Mouse (Mus musculus): ENCODE measurements around the gene Ifitm6.

Ifitm6 gene

DNA sequence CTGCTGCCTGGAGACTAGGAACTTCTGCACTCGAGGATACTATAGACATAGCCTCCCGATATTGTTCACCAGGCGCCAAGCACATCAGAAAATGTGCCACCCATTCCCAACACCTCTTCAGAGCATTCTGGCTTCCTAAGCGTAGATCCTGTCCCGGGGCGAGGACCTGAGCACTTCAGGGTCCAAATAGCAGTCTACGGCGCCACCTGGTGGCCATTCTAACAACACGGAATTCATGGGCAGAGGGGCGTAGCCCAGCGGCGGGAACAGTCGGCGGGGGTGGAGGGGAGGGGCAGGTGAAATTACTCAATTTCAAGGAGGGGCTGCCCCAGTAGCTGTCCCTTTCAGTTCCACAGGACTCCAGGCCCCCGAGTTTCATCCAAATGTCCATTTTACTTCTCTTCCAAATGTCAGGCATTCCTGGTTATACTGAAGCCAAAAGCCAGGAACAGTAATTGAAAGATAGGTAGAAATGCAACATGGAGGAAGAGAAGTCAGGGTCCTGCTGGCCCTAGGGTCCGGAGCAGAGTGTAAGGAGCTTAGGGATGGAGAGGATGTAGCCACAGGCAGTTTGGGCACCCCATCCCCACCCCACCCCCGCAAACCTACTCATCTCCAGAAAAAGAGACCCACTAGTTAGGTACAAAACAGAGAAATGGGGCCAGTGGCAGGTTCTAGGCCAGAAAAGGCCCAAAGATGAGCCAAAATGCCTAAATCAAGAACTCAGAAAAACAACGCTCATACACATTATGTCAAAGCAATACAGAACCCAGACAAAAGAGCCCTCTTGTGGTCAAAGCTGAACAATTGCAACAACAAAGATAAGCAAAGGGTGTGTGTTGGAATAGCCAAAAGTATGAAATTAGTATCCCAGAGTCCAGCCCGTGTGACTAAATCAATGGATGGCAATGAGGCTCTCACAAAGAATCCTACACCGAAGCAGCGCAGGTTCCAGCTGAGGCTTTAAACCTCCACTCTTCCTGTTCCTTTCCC, 30.8 kb upstream of the Ifitm6 start:
- Histone ChIP-seq H3K36me3 (ENCODE audit: insufficient read depth, low read length) (peaks cover 3% of the 10 kb centered on the region), H3K27me3 (ENCODE audit: insufficient read depth, low read length) (no peaks in the 10 kb centered on the region), H3K4me3 (replicated peaks; ENCODE audit: low read length) (peak overlapping the region; percentile 75), H3K9me3 (ENCODE audit: low read length) (no peaks in the 10 kb centered on the region), H3K4me1 (replicated peaks; ENCODE audit: low read depth, low read length) (peaks cover 79% of the 10 kb centered on the region)
- TF ChIP-seq NANOG (IDR thresholded peaks at IDR 0.05; ENCODE audit: borderline replicate concordance, low read length) (no peak), CTCF (conservative IDR thresholded peaks at IDR 0.05; ENCODE audit: low read length) (peak; percentile 41), POU5F1 (IDR thresholded peaks at IDR 0.05; ENCODE audit: borderline replicate concordance, low read length) (no peak)

DNA sequence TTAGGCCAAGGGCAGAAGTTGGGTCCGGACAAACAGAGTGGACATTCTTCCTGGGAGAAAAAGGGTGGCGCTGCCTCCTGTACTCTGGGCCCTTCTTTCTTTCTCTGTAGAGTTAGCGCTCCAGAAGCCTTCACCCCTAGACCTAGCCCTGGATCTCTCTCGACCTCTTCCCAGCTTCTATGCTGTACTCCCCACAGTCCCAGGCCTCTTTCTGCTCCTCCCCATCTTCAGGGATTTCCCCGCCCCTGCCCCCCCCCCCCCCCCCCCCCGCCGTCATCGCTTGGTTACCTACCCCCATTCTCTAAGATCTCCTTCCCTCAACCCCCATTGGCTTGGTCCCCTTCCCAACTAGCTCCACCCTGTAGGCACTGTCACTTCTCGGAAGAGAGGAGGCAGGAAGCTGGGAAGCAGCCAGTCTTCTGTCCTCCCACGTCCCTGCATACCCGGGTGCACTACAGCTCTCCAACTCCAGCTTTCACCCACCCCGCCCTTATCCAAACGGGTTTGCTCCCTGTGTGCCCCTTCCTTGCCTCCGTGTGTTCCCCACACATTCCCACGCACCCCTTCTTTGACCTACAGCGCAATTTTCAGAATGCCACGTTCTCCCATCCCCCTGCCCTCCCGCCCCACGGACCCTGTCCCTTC, 30.0 kb upstream of the Ifitm6 start:
- H3K27me3 ChIP-seq (ENCODE audit: insufficient read depth, low read length): no peaks in the 10 kb centered on the region
- no peaks in the 10 kb centered on the region for H3K36me3 ChIP-seq (ENCODE audit: insufficient read depth, low read length)
- no peaks in the 10 kb centered on the region for H3K9me3 ChIP-seq (ENCODE audit: low read length)
- no peak for TF ChIP-seq CTCF (conservative IDR thresholded peaks at IDR 0.05; ENCODE audit: low read length)
- TF ChIP-seq NANOG (IDR thresholded peaks at IDR 0.05; ENCODE audit: borderline replicate concordance, low read length): no peak
- TF ChIP-seq POU5F1 (IDR thresholded peaks at IDR 0.05; ENCODE audit: borderline replicate concordance, low read length): no peak
- peaks cover 79% of the 10 kb centered on the region for H3K4me1 ChIP-seq (replicated peaks; ENCODE audit: low read depth, low read length)
- H3K4me3 ChIP-seq (replicated peaks; ENCODE audit: low read length): peak overlapping the region; percentile 75

DNA sequence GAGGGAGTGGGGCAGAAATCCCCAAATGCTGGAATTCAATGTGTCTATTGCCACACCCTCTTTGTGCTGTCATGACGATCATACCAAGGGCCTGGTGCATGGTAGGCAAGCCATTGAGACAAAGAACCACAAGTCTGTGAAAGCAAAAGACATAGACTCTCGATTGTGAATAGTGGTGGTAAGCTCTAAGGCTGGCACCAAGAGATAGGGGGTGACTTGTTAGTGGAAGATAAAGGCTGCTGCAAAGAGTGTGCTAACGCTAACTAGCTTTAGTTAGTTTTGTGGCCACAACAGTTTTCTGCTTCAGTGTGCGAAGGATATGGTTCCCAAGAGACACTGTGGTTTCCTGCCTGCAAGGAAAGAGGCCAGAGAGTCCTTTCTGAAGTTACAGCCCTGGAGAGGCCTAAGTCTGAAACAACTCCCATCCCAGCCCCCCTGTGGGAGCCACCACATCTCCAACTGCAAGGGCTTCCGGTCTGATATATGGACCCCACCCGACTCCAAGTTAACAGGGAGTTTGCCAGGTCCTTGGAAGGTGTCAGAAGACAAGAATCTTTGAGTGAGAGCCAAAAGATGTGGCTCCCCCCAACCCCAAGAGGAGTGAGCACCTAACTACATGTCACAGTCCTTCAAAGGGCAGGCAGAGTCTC, 29.3 kb upstream of the Ifitm6 start:
- Histone ChIP-seq H3K4me3 (replicated peaks; ENCODE audit: low read length) (peak overlapping the region; percentile 61), H3K4me1 (replicated peaks; ENCODE audit: low read depth, low read length) (peaks cover 79% of the 10 kb centered on the region), H3K9me3 (ENCODE audit: low read length) (no peaks in the 10 kb centered on the region), H3K36me3 (ENCODE audit: insufficient read depth, low read length) (no peaks in the 10 kb centered on the region), H3K27me3 (ENCODE audit: insufficient read depth, low read length) (no peaks in the 10 kb centered on the region)
- TF ChIP-seq POU5F1 (IDR thresholded peaks at IDR 0.05; ENCODE audit: borderline replicate concordance, low read length) (no peak), CTCF (conservative IDR thresholded peaks at IDR 0.05; ENCODE audit: low read length) (no peak), NANOG (IDR thresholded peaks at IDR 0.05; ENCODE audit: borderline replicate concordance, low read length) (no peak)

DNA sequence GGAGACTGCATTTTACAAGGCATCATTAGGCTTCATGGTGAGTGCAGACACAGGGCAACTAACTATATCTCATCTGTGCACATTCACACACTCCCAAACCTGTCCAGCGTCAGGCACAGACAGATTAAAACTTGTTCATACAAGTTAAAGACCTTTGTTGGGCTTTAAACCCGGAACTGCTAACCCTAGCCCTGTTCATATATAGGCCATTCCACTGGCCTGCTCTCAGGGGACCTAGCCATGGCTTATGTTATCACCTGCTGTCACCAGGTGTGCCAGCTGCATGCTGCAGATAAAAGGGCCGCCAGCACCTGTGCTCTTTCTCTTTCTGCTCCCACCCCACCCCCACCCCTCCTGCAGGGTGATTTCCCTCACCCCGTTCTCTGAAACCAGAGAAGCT, 24.8 kb upstream of the Ifitm6 start:
- Histone ChIP-seq H3K4me1 (replicated peaks; ENCODE audit: low read depth, low read length) (peaks cover 80% of the 10 kb centered on the region), H3K27me3 (ENCODE audit: insufficient read depth, low read length) (no peaks in the 10 kb centered on the region), H3K36me3 (ENCODE audit: insufficient read depth, low read length) (no peaks in the 10 kb centered on the region), H3K4me3 (replicated peaks; ENCODE audit: low read length) (no peak overlapping the region), H3K9me3 (ENCODE audit: low read length) (0 out of 2 replicates have a peak, but pooled peaks cover 3% of the 10 kb centered on the region)
- no peak for TF ChIP-seq NANOG (IDR thresholded peaks at IDR 0.05; ENCODE audit: borderline replicate concordance, low read length)
- no peak for TF ChIP-seq POU5F1 (IDR thresholded peaks at IDR 0.05; ENCODE audit: borderline replicate concordance, low read length)
- no peak for TF ChIP-seq CTCF (conservative IDR thresholded peaks at IDR 0.05; ENCODE audit: low read length)

- TF ChIP-seq POU5F1 (IDR thresholded peaks at IDR 0.05; ENCODE audit: borderline replicate concordance, low read length) (no peak), CTCF (conservative IDR thresholded peaks at IDR 0.05; ENCODE audit: low read length) (no peak), NANOG (IDR thresholded peaks at IDR 0.05; ENCODE audit: borderline replicate concordance, low read length) (no peak)
- no peaks in the 10 kb centered on the region for H3K36me3 ChIP-seq (ENCODE audit: insufficient read depth, low read length)
- 0 out of 2 replicates have a peak, but pooled peaks cover 3% of the 10 kb centered on the region for H3K9me3 ChIP-seq (ENCODE audit: low read length)
- no peak overlapping the region for H3K4me3 ChIP-seq (replicated peaks; ENCODE audit: low read length)
- peaks cover 72% of the 10 kb centered on the region for H3K4me1 ChIP-seq (replicated peaks; ENCODE audit: low read depth, low read length)
- no peaks in the 10 kb centered on the region for H3K27me3 ChIP-seq (ENCODE audit: insufficient read depth, low read length)
Measured at GRCm38 (mm10) chr7:141041661-141042060, 23.9 kb upstream of the Ifitm6 start.

DNA sequence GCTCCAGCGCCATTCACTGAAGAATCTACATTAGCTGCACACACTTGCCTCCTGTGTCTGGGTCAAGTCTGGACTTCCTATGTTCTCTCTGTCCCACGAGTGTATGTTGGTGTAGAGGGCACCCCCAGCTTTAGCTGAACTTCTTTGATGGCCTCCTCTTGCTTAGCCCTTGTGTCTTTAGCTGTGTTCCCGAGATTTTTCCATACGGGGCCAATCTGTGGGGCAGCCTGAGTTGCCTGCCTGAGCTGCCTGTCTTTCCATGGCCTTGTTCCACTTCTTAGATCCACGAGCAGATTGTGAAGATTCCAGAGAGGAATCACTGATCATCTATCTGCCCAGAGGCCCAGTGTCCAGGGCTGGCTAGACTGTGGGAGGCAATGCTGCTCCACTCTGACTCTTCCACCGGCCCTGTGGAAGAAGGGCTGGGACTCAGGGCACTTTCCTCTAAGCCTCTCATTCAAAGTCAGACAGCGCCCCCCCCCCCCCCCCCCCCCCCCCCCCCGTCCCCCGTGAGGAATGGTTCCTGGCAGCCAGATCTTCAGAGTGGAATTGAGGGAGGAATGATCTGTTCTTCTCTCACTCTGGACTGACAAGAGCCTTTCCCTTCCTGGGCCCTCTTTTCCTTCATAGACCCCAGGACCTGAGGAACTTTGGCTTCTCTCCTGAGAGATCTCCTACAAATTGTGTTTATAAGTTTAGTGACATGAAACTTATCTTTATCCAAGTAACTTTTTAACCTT, 23.3 kb upstream of the Ifitm6 start:
- H3K4me1 ChIP-seq (replicated peaks; ENCODE audit: low read depth, low read length): peaks cover 68% of the 10 kb centered on the region
- H3K4me3 ChIP-seq (replicated peaks; ENCODE audit: low read length): no peak overlapping the region
- H3K9me3 ChIP-seq (ENCODE audit: low read length): 0 out of 2 replicates have a peak, but pooled peaks cover 3% of the 10 kb centered on the region
- H3K36me3 ChIP-seq (ENCODE audit: insufficient read depth, low read length): no peaks in the 10 kb centered on the region
- no peaks in the 10 kb centered on the region for H3K27me3 ChIP-seq (ENCODE audit: insufficient read depth, low read length)
- TF ChIP-seq CTCF (conservative IDR thresholded peaks at IDR 0.05; ENCODE audit: low read length): no peak
- no peak for TF ChIP-seq NANOG (IDR thresholded peaks at IDR 0.05; ENCODE audit: borderline replicate concordance, low read length)
- TF ChIP-seq POU5F1 (IDR thresholded peaks at IDR 0.05; ENCODE audit: borderline replicate concordance, low read length): no peak

GRCm38 (mm10) chr7:141039386-141040107, 21.8 kb upstream of the Ifitm6 start:
- Histone ChIP-seq H3K9me3 (ENCODE audit: low read length) (0 out of 2 replicates have a peak, but pooled peaks cover 3% of the 10 kb centered on the region), H3K27me3 (ENCODE audit: insufficient read depth, low read length) (no peaks in the 10 kb centered on the region), H3K36me3 (ENCODE audit: insufficient read depth, low read length) (no peaks in the 10 kb centered on the region), H3K4me3 (replicated peaks; ENCODE audit: low read length) (no peak overlapping the region), H3K4me1 (replicated peaks; ENCODE audit: low read depth, low read length) (peaks cover 57% of the 10 kb centered on the region)
- TF ChIP-seq POU5F1 (IDR thresholded peaks at IDR 0.05; ENCODE audit: borderline replicate concordance, low read length) (no peak), CTCF (conservative IDR thresholded peaks at IDR 0.05; ENCODE audit: low read length) (no peak)

Measured in E14TG2a.4 (cell line).